Mouse (Mus musculus) lung, postnatal 0 days (tissue): ENCODE data around the gene Rdh5.

ENCODE experiments used
- CTCF ChIP-seq: IDR thresholded peaks from 2 replicates; pipeline ENCODE4 v1.5.1; 2016; ENCODE audit warnings: antibody characterized with exemption, mild to moderate bottlenecking
- EP300 ChIP-seq: IDR thresholded peaks from 2 replicates; pipeline ENCODE4 v1.6.1; 2016; ENCODE audit warnings: antibody characterized with exemption, mild to moderate bottlenecking, control low read depth

GRCm38 (mm10) chr10:128902409-128902988, 20.2 kb downstream of the Rdh5 start:
- TF ChIP-seq CTCF (no peak), EP300 (no peak)
